ENCODE assay signal across 10 mouse cellular contexts in genomic region chr8:70682193-70682592, GRCm38 (mm10). TPM values are rescaled to one million over a fixed set of nuclear protein-coding genes. Genes with fewer than 3 reads are reported as not detected.
DNase-seq lines count a peak whose midpoint lies in the region; ATAC-seq and TF ChIP-seq lines count a peak whose summit lies in the region.
"Had no signal": no experiment of that assay in that cellular context is flagged by ENCODE, and none has a peak within 500 bp of the region (broad histone marks: within the 10 kb centered on the region; RNA-seq: fewer than 3 reads in every experiment).

No protein-coding gene starts in this region.

- peak overlapping the region; percentile 63 for H3K27ac ChIP-seq in hindbrain, embryonic 10.5 days
- no peak overlapping the region for H3K27ac ChIP-seq in hindbrain, postnatal 0 days
- H3K27ac ChIP-seq in intestine, embryonic 15.5 days, result peak overlapping the region; percentile 69

- peak overlapping the region; percentile 10; the same call in 1 of the 2 replicates for H3K4me3 ChIP-seq in hindbrain, embryonic 10.5 days
- H3K4me3 ChIP-seq in hindbrain, postnatal 0 days (ENCODE audit: low read length), result no peak overlapping the region
- H3K4me3 ChIP-seq in intestine, embryonic 15.5 days (replicated peaks), result peak overlapping the region; percentile 17; the same call in 1 of the 2 replicates

- 10% methylated on average over 19 of the region's 19 CpGs for WGBS in hindbrain, embryonic 10.5 days
- 10% methylated on average over 19 of the region's 19 CpGs for WGBS in hindbrain, postnatal 0 days
- WGBS in intestine, embryonic 15.5 days, result 2% methylated on average over 19 of the region's 19 CpGs

- H3K9me3 ChIP-seq in hindbrain, embryonic 10.5 days, result no peaks in the 10 kb centered on the region
- H3K9me3 ChIP-seq in hindbrain, postnatal 0 days (ENCODE audit: low read length), result no peaks in the 10 kb centered on the region
- no peaks in the 10 kb centered on the region for H3K9me3 ChIP-seq in intestine, embryonic 15.5 days

- no peak for TF ChIP-seq CTCF in hindbrain, postnatal 0 days (IDR thresholded peaks at IDR 0.05; ENCODE audit: low read depth)

- peaks cover 21% of the 10 kb centered on the region for H3K4me1 ChIP-seq in hindbrain, embryonic 10.5 days (replicated peaks)
- H3K4me1 ChIP-seq in hindbrain, postnatal 0 days (ENCODE audit: insufficient read depth, low read length), result 0 out of 2 replicates have a peak, but pooled peaks cover under 1% of the 10 kb centered on the region
- H3K4me1 ChIP-seq in intestine, embryonic 15.5 days (replicated peaks), result peaks cover 26% of the 10 kb centered on the region

- ATAC-seq in hindbrain, postnatal 0 days, result no peak
- ATAC-seq in intestine, embryonic 15.5 days, result peak; percentile 67

- no peak overlapping the region for H3K4me2 ChIP-seq in hindbrain, postnatal 0 days (ENCODE audit: low read depth, low read length)
- peak overlapping the region; percentile 52 for H3K4me2 ChIP-seq in intestine, embryonic 15.5 days (replicated peaks)

- DNase-seq in hindbrain, embryonic 10.5 days (ENCODE audit: low spot score), result peak; percentile 43
- DNase-seq in hindbrain, postnatal 0 days (ENCODE audit: low spot score), result no peak
- peak; percentile 67 to 78 for DNase-seq in adrenal gland, adult 18-20 months (ENCODE audit: low spot score in 2 of 2)
- DNase-seq in gastrocnemius, postnatal 25 days, result peak; percentile 89
- peak; percentile 93 for DNase-seq in lung, postnatal 10 days
- DNase-seq in urinary bladder, postnatal 14 days (ENCODE audit: low spot score), result peak; percentile 85
- DNase-seq in c-Kit-positive CD71-positive TER-119-positive erythroid progenitor cells, embryonic 14.5 days (ENCODE audit: low spot score), result no peak

- H3K9ac ChIP-seq in hindbrain, postnatal 0 days (replicated peaks; ENCODE audit: low read length), result no peak overlapping the region
- H3K9ac ChIP-seq in intestine, embryonic 15.5 days, result peak overlapping the region; percentile 48

- peaks cover 29% of the 10 kb centered on the region for H3K36me3 ChIP-seq in hindbrain, embryonic 10.5 days
- 0 out of 2 replicates have a peak, but pooled peaks cover 18% of the 10 kb centered on the region for H3K36me3 ChIP-seq in hindbrain, postnatal 0 days (ENCODE audit: insufficient read depth, low read length)
- peaks cover 14% of the 10 kb centered on the region for H3K36me3 ChIP-seq in intestine, embryonic 15.5 days

- H3K27me3 ChIP-seq in hindbrain, embryonic 10.5 days (ENCODE audit: insufficient read depth, poor library complexity, severe bottlenecking), result peaks cover 3% of the 10 kb centered on the region; the same call in 1 of the 2 replicates
- no peaks in the 10 kb centered on the region for H3K27me3 ChIP-seq in hindbrain, postnatal 0 days (ENCODE audit: insufficient read depth, low read length)
- no peaks in the 10 kb centered on the region for H3K27me3 ChIP-seq in intestine, embryonic 15.5 days (replicated peaks)

RNA-seq across cellular contexts. Expression of gene Lsm4, which starts 9.1 kb away (rescaled TPM):
- polyA plus RNA-seq in hindbrain, embryonic 10.5 days (2016; fragmentation: Nextera tagmentation; extraction: Ambion mirVana), result 344 and 354 TPM in 2 replicates
- total RNA-seq in hindbrain, postnatal 0 days (2014; rRNA removed), result 301 and 453 TPM in 2 replicates
- 188 and 190 TPM in 2 replicates for polyA plus RNA-seq in hindbrain, postnatal 0 days (2015; fragmentation: Nextera tagmentation; extraction: Ambion mirVana)
- total RNA-seq in adrenal gland, adult 18-20 months (2021), result 10 to 100 TPM; 73.2 to 75.9 TPM
- 10 to 100 TPM; 57.7 to 66.0 TPM for total RNA-seq in gastrocnemius, postnatal 25 days (2021)
- polyA plus RNA-seq in intestine, embryonic 15.5 days (2015; fragmentation: Nextera tagmentation; extraction: Ambion mirVana), result 286 and 323 TPM in 2 replicates

RNA-seq across cellular contexts. Expression of gene Jund, which starts 16.6 kb away (rescaled TPM):
- 64.6 and 128 TPM in 2 replicates for polyA plus RNA-seq in hindbrain, embryonic 10.5 days (2016; fragmentation: Nextera tagmentation; extraction: Ambion mirVana)
- total RNA-seq in hindbrain, postnatal 0 days (2014; rRNA removed), result 486 and 650 TPM in 2 replicates
- polyA plus RNA-seq in hindbrain, postnatal 0 days (2015; fragmentation: Nextera tagmentation; extraction: Ambion mirVana), result 90.4 and 96.3 TPM in 2 replicates
- 100 to 1,000 TPM; 228 to 252 TPM for total RNA-seq in adrenal gland, adult 18-20 months (2021)
- 10 to 100 TPM; 54.5 to 68.6 TPM for total RNA-seq in gastrocnemius, postnatal 25 days (2021)
- polyA plus RNA-seq in intestine, embryonic 15.5 days (2015; fragmentation: Nextera tagmentation; extraction: Ambion mirVana), result 83.7 and 88.8 TPM in 2 replicates

RNA-seq across cellular contexts. Expression of gene Iqcn, which starts 21.1 kb away (rescaled TPM):
- polyA plus RNA-seq in hindbrain, embryonic 10.5 days (2016; fragmentation: Nextera tagmentation; extraction: Ambion mirVana), result 0.07 TPM in 1 of 2 replicates, not detected in the other
- 0.05 and 0.18 TPM in 2 replicates for total RNA-seq in hindbrain, postnatal 0 days (2014; rRNA removed)
- 0.05 and 0.08 TPM in 2 replicates for polyA plus RNA-seq in hindbrain, postnatal 0 days (2015; fragmentation: Nextera tagmentation; extraction: Ambion mirVana)
- total RNA-seq in adrenal gland, adult 18-20 months (2021), result under 1 TPM in 1 of 2 experiments, not detected in 1; 0.10 TPM
- not detected for total RNA-seq in gastrocnemius, postnatal 25 days (2021)
- polyA plus RNA-seq in intestine, embryonic 15.5 days (2015; fragmentation: Nextera tagmentation; extraction: Ambion mirVana), result not detected in 2 replicates
- total RNA-seq: MEL had no signal

RNA-seq across cellular contexts. Expression of gene Pgpep1, which starts 22.0 kb away (rescaled TPM):
- 87.4 and 141 TPM in 2 replicates for polyA plus RNA-seq in hindbrain, embryonic 10.5 days (2016; fragmentation: Nextera tagmentation; extraction: Ambion mirVana)
- total RNA-seq in hindbrain, postnatal 0 days (2014; rRNA removed), result 65.7 and 68.4 TPM in 2 replicates
- polyA plus RNA-seq in hindbrain, postnatal 0 days (2015; fragmentation: Nextera tagmentation; extraction: Ambion mirVana), result 44.2 and 56.5 TPM in 2 replicates
- 100 to 1,000 TPM; 101 to 153 TPM for total RNA-seq in adrenal gland, adult 18-20 months (2021)
- total RNA-seq in gastrocnemius, postnatal 25 days (2021), result 10 to 100 TPM; 18.6 to 22.6 TPM
- polyA plus RNA-seq in intestine, embryonic 15.5 days (2015; fragmentation: Nextera tagmentation; extraction: Ambion mirVana), result 58.0 and 74.2 TPM in 2 replicates

RNA-seq across cellular contexts. Expression of gene Gm3336, which starts 36.1 kb away (rescaled TPM):
- not detected in 2 replicates for polyA plus RNA-seq in hindbrain, embryonic 10.5 days (2016; fragmentation: Nextera tagmentation; extraction: Ambion mirVana)
- total RNA-seq in hindbrain, postnatal 0 days (2014; rRNA removed), result not detected in 2 replicates
- not detected in 2 replicates for polyA plus RNA-seq in hindbrain, postnatal 0 days (2015; fragmentation: Nextera tagmentation; extraction: Ambion mirVana)
- total RNA-seq in adrenal gland, adult 18-20 months (2021), result under 1 TPM in 1 of 2 experiments, not detected in 1; 0.53 TPM
- total RNA-seq in gastrocnemius, postnatal 25 days (2021), result not detected
- 2.1 and 2.5 TPM in 2 replicates for polyA plus RNA-seq in intestine, embryonic 15.5 days (2015; fragmentation: Nextera tagmentation; extraction: Ambion mirVana)
- total RNA-seq: left cerebral cortex, adult 8-10 months had no signal

Comparison
In these comparisons a context has a peak if more than half of its experiments do, and no peak if none do; other contexts are left out.
1. DNase-seq: peak in hindbrain, embryonic 10.5 days (single experiment), adrenal gland, adult 18-20 months (2 of 2), gastrocnemius, postnatal 25 days (single experiment), lung, postnatal 10 days (single experiment) and urinary bladder, postnatal 14 days (single experiment); none in hindbrain, postnatal 0 days (single experiment) and c-Kit-positive CD71-positive TER-119-positive erythroid progenitor cells, embryonic 14.5 days (single experiment).